ENCODE assay signal across 8 mouse cellular contexts in the genomic region with DNA sequence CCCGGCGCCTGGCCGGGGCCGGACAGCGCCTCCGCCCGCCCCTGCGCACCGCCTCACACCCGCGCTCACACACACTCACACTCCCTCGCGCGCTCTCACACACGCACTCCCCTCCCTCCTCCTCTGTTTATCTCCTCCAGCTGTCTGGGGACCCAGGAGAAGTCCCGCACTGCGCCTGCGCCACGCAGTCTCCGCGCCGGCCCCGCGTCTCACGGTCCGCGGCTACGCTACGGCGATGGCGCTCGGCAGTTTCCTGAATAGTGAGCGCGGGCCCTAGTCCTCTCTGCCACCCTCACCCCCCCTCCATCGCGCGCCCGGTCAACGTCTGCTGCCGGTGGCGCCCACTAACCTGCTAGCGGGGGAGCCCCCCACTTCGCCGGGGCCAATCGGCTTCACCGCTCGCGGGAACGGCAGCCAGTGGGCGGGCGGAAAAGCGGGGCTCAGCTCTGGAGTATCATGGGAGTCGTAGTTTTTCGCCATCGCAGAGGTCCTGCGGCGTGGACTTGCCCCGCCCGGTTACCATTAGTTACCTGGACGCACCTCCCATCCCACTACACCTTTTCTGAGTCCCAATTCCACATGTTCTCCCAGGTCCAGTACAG. TPM values are rescaled to one million over a fixed set of nuclear protein-coding genes. Genes with fewer than 3 reads are reported as not detected.
DNase-seq lines count a peak whose midpoint lies in the region; ATAC-seq lines count a peak whose summit lies in the region.

No protein-coding gene starts in this region.

- peak overlapping the region; percentile 71 for H3K4me3 ChIP-seq in forebrain, embryonic 10.5 days
- H3K4me3 ChIP-seq in heart, embryonic 16.5 days (ENCODE audit: low read length) = peak overlapping the region; percentile 95
- peak overlapping the region; percentile 92 for H3K4me3 ChIP-seq in liver, embryonic 15.5 days (replicated peaks)
- H3K4me3 ChIP-seq in neural tube, embryonic 12.5 days = peak overlapping the region; percentile 95

- peaks cover 16% of the 10 kb centered on the region for H3K4me1 ChIP-seq in forebrain, embryonic 10.5 days
- peaks cover 8% of the 10 kb centered on the region; the same call in 1 of the 2 replicates for H3K4me1 ChIP-seq in heart, embryonic 16.5 days (ENCODE audit: control insufficient read depth, insufficient read depth, low read length)
- H3K4me1 ChIP-seq in liver, embryonic 15.5 days (replicated peaks) = peaks cover 25% of the 10 kb centered on the region
- H3K4me1 ChIP-seq in neural tube, embryonic 12.5 days = peaks cover 13% of the 10 kb centered on the region

- peak overlapping the region; percentile 88 for H3K4me2 ChIP-seq in heart, embryonic 16.5 days (ENCODE audit: low read depth, low read length)
- H3K4me2 ChIP-seq in liver, embryonic 15.5 days = peak overlapping the region; percentile 94
- peak overlapping the region; percentile 82 for H3K4me2 ChIP-seq in neural tube, embryonic 12.5 days (replicated peaks)

- peak; percentile 91 for ATAC-seq in CD4-positive, CD25-positive, alpha-beta regulatory T cell, adult 4 months
- peak; percentile 95 for ATAC-seq in heart, embryonic 16.5 days (replicated peaks; ENCODE audit: extremely low read depth, insufficient read depth, low FRiP score)
- ATAC-seq in liver, embryonic 15.5 days (ENCODE audit: insufficient read depth) = peak; percentile 97
- peak; percentile 96 for ATAC-seq in neural tube, embryonic 12.5 days (ENCODE audit: low FRiP score, low read depth)

- H3K27ac ChIP-seq in forebrain, embryonic 10.5 days = peak overlapping the region; percentile 90
- peak overlapping the region; percentile 77 for H3K27ac ChIP-seq in heart, embryonic 16.5 days (ENCODE audit: low read length)
- peak overlapping the region; percentile 91 for H3K27ac ChIP-seq in liver, embryonic 15.5 days (replicated peaks)
- H3K27ac ChIP-seq in neural tube, embryonic 12.5 days = peak overlapping the region; percentile 72

- no peaks in the 10 kb centered on the region for H3K9me3 ChIP-seq in forebrain, embryonic 10.5 days
- no peaks in the 10 kb centered on the region for H3K9me3 ChIP-seq in heart, embryonic 16.5 days (replicated peaks; ENCODE audit: control insufficient read depth, low read length)
- no peaks in the 10 kb centered on the region for H3K9me3 ChIP-seq in liver, embryonic 15.5 days (replicated peaks)
- H3K9me3 ChIP-seq in neural tube, embryonic 12.5 days = no peaks in the 10 kb centered on the region

- peak; percentile 77 for DNase-seq in c-Kit-negative CD71-positive TER-119-positive erythroid progenitor cells, embryonic 14.5 days (ENCODE audit: low read depth, low spot score)
- peak; percentile 95 for DNase-seq in forebrain, embryonic 10.5 days (ENCODE audit: extremely low spot score, low spot score)
- peak; percentile 97 to 99 for DNase-seq in kidney, postnatal 36 days
- DNase-seq in telencephalon, adult 2 months (ENCODE audit: low read depth, low spot score) = peak; percentile 93

- under 1% methylated on average over 60 of the region's 60 CpGs for WGBS in forebrain, embryonic 10.5 days
- under 1% methylated on average over 58 of the region's 60 CpGs for WGBS in heart, embryonic 16.5 days
- WGBS in liver, embryonic 15.5 days (ENCODE audit: insufficient replicate concordance) = under 1% methylated on average over 60 of the region's 60 CpGs
- 1% methylated on average over 60 of the region's 60 CpGs for WGBS in neural tube, embryonic 12.5 days

- peak overlapping the region; percentile 94 for H3K9ac ChIP-seq in heart, embryonic 16.5 days (ENCODE audit: low read length)
- H3K9ac ChIP-seq in liver, embryonic 15.5 days = peak overlapping the region; percentile 89
- H3K9ac ChIP-seq in neural tube, embryonic 12.5 days = peak overlapping the region; percentile 92

- no peaks in the 10 kb centered on the region; the same call in 1 of the 2 replicates for H3K36me3 ChIP-seq in forebrain, embryonic 10.5 days (replicated peaks)
- no peaks in the 10 kb centered on the region for H3K36me3 ChIP-seq in heart, embryonic 16.5 days (ENCODE audit: control insufficient read depth, insufficient read depth)
- H3K36me3 ChIP-seq in liver, embryonic 15.5 days (replicated peaks) = no peaks in the 10 kb centered on the region
- H3K36me3 ChIP-seq in neural tube, embryonic 12.5 days = no peaks in the 10 kb centered on the region

- no peaks in the 10 kb centered on the region for H3K27me3 ChIP-seq in forebrain, embryonic 10.5 days (ENCODE audit: poor library complexity, severe bottlenecking)
- peaks cover 2% of the 10 kb centered on the region; the same call in 1 of the 2 replicates for H3K27me3 ChIP-seq in heart, embryonic 16.5 days (ENCODE audit: control insufficient read depth, insufficient read depth, low read length)
- peaks cover 35% of the 10 kb centered on the region for H3K27me3 ChIP-seq in liver, embryonic 15.5 days
- H3K27me3 ChIP-seq in neural tube, embryonic 12.5 days (replicated peaks) = no peaks in the 10 kb centered on the region

RNA-seq across cellular contexts. Expression of a gene that starts 14.0 kb away (rescaled TPM):
- 1 to 10 TPM; 4.2 to 7.8 TPM for polyA plus RNA-seq in CD4-positive, CD25-positive, alpha-beta regulatory T cell, adult 4 months (2017; shearing (Covaris generic))
- 16.8 and 17.0 TPM in 2 replicates for polyA plus RNA-seq in forebrain, embryonic 10.5 days (2016; fragmentation: Nextera tagmentation; extraction: Ambion mirVana)
- polyA plus RNA-seq in heart, embryonic 16.5 days (2015; fragmentation: Nextera tagmentation; extraction: Ambion mirVana) = 13.5 and 13.7 TPM in 2 replicates
- 8.1 and 8.5 TPM in 2 replicates for polyA plus RNA-seq in liver, embryonic 15.5 days (2015; fragmentation: Nextera tagmentation; extraction: Ambion mirVana)
- polyA plus RNA-seq in neural tube, embryonic 12.5 days (2016; fragmentation: Nextera tagmentation; extraction: Ambion mirVana) = 22.3 and 28.3 TPM in 2 replicates

RNA-seq across cellular contexts. Expression of a gene that starts 30.3 kb away (rescaled TPM):
- 10 to 100 TPM in 1 of 2 experiments, 1 to 10 TPM in 1; 9.9 to 19.4 TPM for polyA plus RNA-seq in CD4-positive, CD25-positive, alpha-beta regulatory T cell, adult 4 months (2017; shearing (Covaris generic))
- polyA plus RNA-seq in forebrain, embryonic 10.5 days (2016; fragmentation: Nextera tagmentation; extraction: Ambion mirVana) = 7.9 and 8.1 TPM in 2 replicates
- 7.2 and 8.1 TPM in 2 replicates for polyA plus RNA-seq in heart, embryonic 16.5 days (2015; fragmentation: Nextera tagmentation; extraction: Ambion mirVana)
- 2.9 and 3.0 TPM in 2 replicates for polyA plus RNA-seq in liver, embryonic 15.5 days (2015; fragmentation: Nextera tagmentation; extraction: Ambion mirVana)
- 7.1 and 9.0 TPM in 2 replicates for polyA plus RNA-seq in neural tube, embryonic 12.5 days (2016; fragmentation: Nextera tagmentation; extraction: Ambion mirVana)

Comparison
In these comparisons a context has a peak if more than half of its experiments do, and no peak if none do; other contexts are left out.
1. Peak in every context shown above with its lines: DNase-seq, ATAC-seq, H3K4me3 ChIP-seq and H3K27ac ChIP-seq.